ENCODE assay signal across 12 mouse cellular contexts in genomic region chr11:96796586-96796985, GRCm38 (mm10). TPM values are rescaled to one million over a fixed set of nuclear protein-coding genes. Genes with fewer than 3 reads are reported as not detected.
DNase-seq lines count a peak whose midpoint lies in the region; ATAC-seq and TF ChIP-seq lines count a peak whose summit lies in the region.
"Had no signal": no experiment of that assay in that cellular context is flagged by ENCODE, and none has a peak within 500 bp of the region (broad histone marks: within the 10 kb centered on the region; RNA-seq: fewer than 3 reads in every experiment).

No protein-coding gene starts in this region.

- H3K4me1 ChIP-seq in cortical plate, adult 2 months (ENCODE audit: control insufficient read depth, insufficient read depth, low read length), result no peaks in the 10 kb centered on the region

- DNase-seq in CD4-positive, CD25-positive, alpha-beta regulatory T cell, adult 2 months (ENCODE audit: low read depth, low spot score), result peak; percentile 54
- DNase-seq in layer of hippocampus, adult 2 months (ENCODE audit: low spot score in 2 of 2), result no peak
- DNase-seq in layer of hippocampus, adult 9-11 months, result no peak
- DNase-seq in CD4-positive helper T cell, adult 2 months (ENCODE audit: low read depth, low spot score), result peak; percentile 35
- no peak for DNase-seq in right cerebral cortex, postnatal 25 days
- DNase-seq in cerebellum, postnatal 10 days, result no peak
- DNase-seq: embryo, embryonic 11 days; right cerebral cortex, adult 18-20 months had no signal

- TF ChIP-seq CTCF in layer of hippocampus, adult 2 months (conservative IDR thresholded peaks at IDR 0.05), result peak; percentile 60
- TF ChIP-seq CTCF in cortical plate, adult 2 months (IDR thresholded peaks at IDR 0.05; ENCODE audit: extremely low read depth, insufficient read depth, low read length), result peak; percentile 22; the same call in 1 of the 2 replicates

- TF ChIP-seq POLR2A in cortical plate, adult 2 months (IDR thresholded peaks at IDR 0.05; ENCODE audit: extremely low read depth, insufficient read depth, low read length), result no peak

- no peak overlapping the region for H3K4me3 ChIP-seq in layer of hippocampus, adult 2 months
- H3K4me3 ChIP-seq in cortical plate, adult 2 months (ENCODE audit: insufficient read depth, low read length), result no peak overlapping the region
- H3K4me3 ChIP-seq: limb, embryonic 13.5 days had no signal

- ATAC-seq in CD4-positive, CD25-positive, alpha-beta regulatory T cell, adult 4 months, result no peak
- ATAC-seq: inflammation-experienced regulatory T-cells, adult 6 months had no signal

- no peak overlapping the region for H3K27ac ChIP-seq in layer of hippocampus, adult 2 months
- H3K27ac ChIP-seq in cortical plate, adult 2 months (ENCODE audit: insufficient read depth, low read length), result no peak overlapping the region
- H3K27ac ChIP-seq: limb, embryonic 13.5 days had no signal

RNA-seq across cellular contexts. Expression of gene Cbx1, which starts 7.7 kb away (rescaled TPM):
- 10 to 100 TPM; 50.8 to 52.7 TPM for polyA plus RNA-seq in CD4-positive, CD25-positive, alpha-beta regulatory T cell, adult 4 months (2017; shearing (Covaris generic))
- 10 to 100 TPM; 44.6 to 47.4 TPM for total RNA-seq in layer of hippocampus, adult 2 months (2021)
- polyA plus RNA-seq in cortical plate, adult 2 months (2012; rRNA removed), result 27.1 and 30.1 TPM in 2 replicates

RNA-seq across cellular contexts. Expression of gene Snx11, which starts 19.2 kb away (rescaled TPM):
- polyA plus RNA-seq in CD4-positive, CD25-positive, alpha-beta regulatory T cell, adult 4 months (2017; shearing (Covaris generic)), result 10 to 100 TPM; 11.7 to 21.8 TPM
- 10 to 100 TPM; 52.5 to 56.7 TPM for total RNA-seq in layer of hippocampus, adult 2 months (2021)
- polyA plus RNA-seq in cortical plate, adult 2 months (2012; rRNA removed), result 42.9 and 46.0 TPM in 2 replicates

RNA-seq across cellular contexts. Expression of gene Nfe2l1, which starts 33.2 kb away (rescaled TPM):
- 10 to 100 TPM; 21.3 to 26.1 TPM for polyA plus RNA-seq in CD4-positive, CD25-positive, alpha-beta regulatory T cell, adult 4 months (2017; shearing (Covaris generic))
- total RNA-seq in layer of hippocampus, adult 2 months (2021), result 100 to 1,000 TPM; 221 to 229 TPM
- polyA plus RNA-seq in cortical plate, adult 2 months (2012; rRNA removed), result 202 and 207 TPM in 2 replicates

RNA-seq across cellular contexts. Expression of gene Copz2, which starts 53.1 kb away (rescaled TPM):
- not detected for polyA plus RNA-seq in CD4-positive, CD25-positive, alpha-beta regulatory T cell, adult 4 months (2017; shearing (Covaris generic))
- total RNA-seq in layer of hippocampus, adult 2 months (2021), result 1 to 10 TPM; 5.9 to 7.0 TPM
- 14.2 and 14.7 TPM in 2 replicates for polyA plus RNA-seq in cortical plate, adult 2 months (2012; rRNA removed)
- polyA plus RNA-seq: inflammation-experienced regulatory T-cells, adult 6 months had no signal

Comparison
In these comparisons a context has a peak if more than half of its experiments do, and no peak if none do; other contexts are left out.
1. DNase-seq: peak in CD4-positive, CD25-positive, alpha-beta regulatory T cell, adult 2 months (single experiment) and CD4-positive helper T cell, adult 2 months (single experiment); none in layer of hippocampus, adult 2 months (0 of 2), layer of hippocampus, adult 9-11 months (single experiment), right cerebral cortex, postnatal 25 days (single experiment) and cerebellum, postnatal 10 days (0 of 2).